Mouse (Mus musculus): ENCODE data around the gene Nkain1.

- TF ChIP-seq CTCF (IDR thresholded peaks at IDR 0.05; ENCODE audit: low read depth), result no peak
- no peak for TF ChIP-seq EP300 (optimal IDR thresholded peaks at IDR 0.05)
Observed at GRCm38 (mm10) chr4:130570941-130571720, 2.8 kb downstream of the Nkain1 start.
